Mouse (Mus musculus): ENCODE measurements around the gene Naa15. TPM values are rescaled to one million over a fixed set of nuclear protein-coding genes. Genes with fewer than 3 reads are reported as not detected.
"Not testable (repeated sequence)": the region's sequence is repeated elsewhere in the genome, so short reads cannot be mapped to it uniquely, and the experiment has no call there.

The Naa15 gene
- polyA plus RNA-seq, 1 experiment from 2014 or later = 32.6 TPM

- H3K4me3 ChIP-seq (ENCODE audit: low read length) = no peak overlapping the region
- no peak overlapping the region for H3K9ac ChIP-seq (ENCODE audit: low read depth, low read length)
- H3K4me2 ChIP-seq (ENCODE audit: low read length) = no peak overlapping the region
- 89% methylated on average over 5 of the region's 5 CpGs for WGBS
- no peak for ATAC-seq
- H3K4me1 ChIP-seq (ENCODE audit: control insufficient read depth, insufficient read depth, low read depth, low read length) = peaks cover 5% of the 10 kb centered on the region
- no peak overlapping the region for H3K27ac ChIP-seq (ENCODE audit: low read depth, low read length)
- H3K9me3 ChIP-seq (ENCODE audit: control insufficient read depth, low read length) = no peaks in the 10 kb centered on the region
- no peaks in the 10 kb centered on the region; the same call in 1 of the 2 replicates for H3K27me3 ChIP-seq (replicated peaks; ENCODE audit: control insufficient read depth, insufficient read depth, low read length)
- H3K36me3 ChIP-seq (ENCODE audit: control insufficient read depth, insufficient read depth, low read length) = no peaks in the 10 kb centered on the region
Observed at GRCm38 (mm10) chr3:51391095-51391494, 23.9 kb upstream of the Naa15 start.

- Histone ChIP-seq H3K9me3 (ENCODE audit: control insufficient read depth, low read length) (no peaks in the 10 kb centered on the region), H3K4me1 (ENCODE audit: control insufficient read depth, insufficient read depth, low read depth, low read length) (peaks cover 10% of the 10 kb centered on the region), H3K27me3 (replicated peaks; ENCODE audit: control insufficient read depth, insufficient read depth, low read length) (peaks cover 5% of the 10 kb centered on the region; the same call in 1 of the 2 replicates), H3K4me3 (ENCODE audit: low read length) (no peak overlapping the region), H3K9ac (ENCODE audit: low read depth, low read length) (no peak overlapping the region), H3K4me2 (ENCODE audit: low read length) (no peak overlapping the region), H3K27ac (ENCODE audit: low read depth, low read length) (no peak overlapping the region), H3K36me3 (ENCODE audit: control insufficient read depth, insufficient read depth, low read length) (no peaks in the 10 kb centered on the region)
- 96% methylated on average over 5 of the region's 5 CpGs for WGBS
- no peak for ATAC-seq
Observed at GRCm38 (mm10) chr3:51391591-51391990, 23.4 kb upstream of the Naa15 start.

GRCm38 (mm10) chr3:51393018-51393417 is 21.9 kb upstream of the Naa15 start:
- H3K9ac ChIP-seq (ENCODE audit: low read depth, low read length); ATAC-seq; H3K27ac ChIP-seq (ENCODE audit: low read depth, low read length); H3K4me3 ChIP-seq (ENCODE audit: low read length); H3K36me3 ChIP-seq (ENCODE audit: control insufficient read depth, insufficient read depth, low read length); H3K4me2 ChIP-seq (ENCODE audit: low read length); H3K9me3 ChIP-seq (ENCODE audit: control insufficient read depth, low read length); H3K27me3 ChIP-seq (replicated peaks; ENCODE audit: control insufficient read depth, insufficient read depth, low read length): not testable (repeated sequence)
- H3K4me1 ChIP-seq (ENCODE audit: control insufficient read depth, insufficient read depth, low read depth, low read length) = peaks cover 13% of the 10 kb centered on the region
- WGBS = 95% methylated on average over 3 of the region's 3 CpGs

- no peak overlapping the region for H3K4me3 ChIP-seq (ENCODE audit: low read length)
- no peak overlapping the region for H3K27ac ChIP-seq (ENCODE audit: low read depth, low read length)
- no peak overlapping the region for H3K9ac ChIP-seq (ENCODE audit: low read depth, low read length)
- H3K27me3 ChIP-seq (replicated peaks; ENCODE audit: control insufficient read depth, insufficient read depth, low read length) = peaks cover 11% of the 10 kb centered on the region
- no peak overlapping the region for H3K4me2 ChIP-seq (ENCODE audit: low read length)
- peaks cover 13% of the 10 kb centered on the region for H3K4me1 ChIP-seq (ENCODE audit: control insufficient read depth, insufficient read depth, low read depth, low read length)
- H3K9me3 ChIP-seq (ENCODE audit: control insufficient read depth, low read length) = no peaks in the 10 kb centered on the region
- H3K36me3 ChIP-seq (ENCODE audit: control insufficient read depth, insufficient read depth, low read length) = no peaks in the 10 kb centered on the region
- 92% methylated on average over 2 of the region's 2 CpGs for WGBS
- no peak for ATAC-seq
Observed at GRCm38 (mm10) chr3:51393651-51394050, 21.3 kb upstream of the Naa15 start.

- Histone ChIP-seq H3K4me3 (ENCODE audit: low read length) (no peak overlapping the region), H3K27ac (ENCODE audit: low read depth, low read length) (no peak overlapping the region), H3K9ac (ENCODE audit: low read depth, low read length) (no peak overlapping the region), H3K27me3 (replicated peaks; ENCODE audit: control insufficient read depth, insufficient read depth, low read length) (peaks cover 11% of the 10 kb centered on the region), H3K36me3 (ENCODE audit: control insufficient read depth, insufficient read depth, low read length) (no peaks in the 10 kb centered on the region), H3K4me2 (ENCODE audit: low read length) (no peak overlapping the region), H3K9me3 (ENCODE audit: control insufficient read depth, low read length) (no peaks in the 10 kb centered on the region), H3K4me1 (ENCODE audit: control insufficient read depth, insufficient read depth, low read depth, low read length) (peaks cover 7% of the 10 kb centered on the region)
- 68% methylated on average over 3 of the region's 3 CpGs for WGBS
- no peak for ATAC-seq
Observed at GRCm38 (mm10) chr3:51394881-51395280, 20.1 kb upstream of the Naa15 start.

- H3K9ac ChIP-seq (ENCODE audit: low read depth, low read length) = no peak overlapping the region
- no peak overlapping the region; the same call in 1 of the 2 replicates for H3K4me2 ChIP-seq (ENCODE audit: low read length)
- H3K9me3 ChIP-seq (ENCODE audit: control insufficient read depth, low read length) = no peaks in the 10 kb centered on the region
- peaks cover 7% of the 10 kb centered on the region for H3K4me1 ChIP-seq (ENCODE audit: control insufficient read depth, insufficient read depth, low read depth, low read length)
- H3K36me3 ChIP-seq (ENCODE audit: control insufficient read depth, insufficient read depth, low read length) = no peaks in the 10 kb centered on the region
- H3K4me3 ChIP-seq (ENCODE audit: low read length) = no peak overlapping the region
- no peak for ATAC-seq
- H3K27me3 ChIP-seq (replicated peaks; ENCODE audit: control insufficient read depth, insufficient read depth, low read length) = peaks cover 11% of the 10 kb centered on the region
- H3K27ac ChIP-seq (ENCODE audit: low read depth, low read length) = no peak overlapping the region
- WGBS = 21% methylated on average over 19 of the region's 19 CpGs
Observed at GRCm38 (mm10) chr3:51395461-51396145, 19.3 kb upstream of the Naa15 start.

- H3K9ac ChIP-seq (ENCODE audit: low read depth, low read length) = peak within 1 kb of the TSS; percentile 57
- 3% methylated on average over 41 of the region's 41 CpGs for WGBS
- ATAC-seq = peak; percentile 71
- H3K27ac ChIP-seq (ENCODE audit: low read depth, low read length) = no peak within 1 kb of the TSS
- peaks cover 11% of the 10 kb centered on the region for H3K27me3 ChIP-seq (replicated peaks; ENCODE audit: control insufficient read depth, insufficient read depth, low read length)
- H3K9me3 ChIP-seq (ENCODE audit: control insufficient read depth, low read length) = no peaks in the 10 kb centered on the region
- no peaks in the 10 kb centered on the region for H3K36me3 ChIP-seq (ENCODE audit: control insufficient read depth, insufficient read depth, low read length)
- H3K4me2 ChIP-seq (ENCODE audit: low read length) = peak within 1 kb of the TSS; percentile 85
- peak within 1 kb of the TSS; percentile 49 for H3K4me3 ChIP-seq (ENCODE audit: low read length)
- H3K4me1 ChIP-seq (ENCODE audit: control insufficient read depth, insufficient read depth, low read depth, low read length) = peaks cover 7% of the 10 kb centered on the region
Observed at GRCm38 (mm10) chr3:51396219-51397068, 18.5 kb upstream of the Naa15 start, which contains the start of gene Mgarp. Gene Mgarp, minus strand, starts transcription at chr3:51396738.

GRCm38 (mm10) chr3:51397700-51398299 is 17.1 kb upstream of the Naa15 start:
- H3K36me3 ChIP-seq (ENCODE audit: control insufficient read depth, insufficient read depth, low read length) = no peaks in the 10 kb centered on the region
- no peak overlapping the region for H3K9ac ChIP-seq (ENCODE audit: low read depth, low read length)
- no peak overlapping the region for H3K4me2 ChIP-seq (ENCODE audit: low read length)
- H3K27ac ChIP-seq (ENCODE audit: low read depth, low read length) = no peak overlapping the region
- WGBS = 54% methylated on average over 15 of the region's 15 CpGs
- H3K4me1 ChIP-seq (ENCODE audit: control insufficient read depth, insufficient read depth, low read depth, low read length) = peaks cover 7% of the 10 kb centered on the region
- ATAC-seq = no peak
- no peaks in the 10 kb centered on the region for H3K9me3 ChIP-seq (ENCODE audit: control insufficient read depth, low read length)
- no peak overlapping the region for H3K4me3 ChIP-seq (ENCODE audit: low read length)
- H3K27me3 ChIP-seq (replicated peaks; ENCODE audit: control insufficient read depth, insufficient read depth, low read length) = peaks cover 11% of the 10 kb centered on the region

- whole genome bisulfite sequencing = 6% methylated on average over 3 of the region's 3 CpGs
- Histone ChIP-seq H3K36me3 (ENCODE audit: control insufficient read depth, insufficient read depth, low read length) (no peaks in the 10 kb centered on the region), H3K4me3 (ENCODE audit: low read length) (no peak overlapping the region), H3K27ac (ENCODE audit: low read depth, low read length) (no peak overlapping the region), H3K4me1 (ENCODE audit: control insufficient read depth, insufficient read depth, low read depth, low read length) (peaks cover 7% of the 10 kb centered on the region), H3K9ac (ENCODE audit: low read depth, low read length) (no peak overlapping the region), H3K4me2 (ENCODE audit: low read length) (no peak overlapping the region), H3K27me3 (replicated peaks; ENCODE audit: control insufficient read depth, insufficient read depth, low read length) (peaks cover 11% of the 10 kb centered on the region), H3K9me3 (ENCODE audit: control insufficient read depth, low read length) (no peaks in the 10 kb centered on the region)
- no peak for ATAC-seq
Observed at GRCm38 (mm10) chr3:51398667-51399066, 16.3 kb upstream of the Naa15 start.

All from hindbrain, embryonic 16.5 days (tissue).